Mouse (Mus musculus) lung, adult 2 months (tissue): ENCODE data around the gene Hsp90ab1.

ENCODE experiments used
- CTCF ChIP-seq: fragments of 200-500 bp; IDR thresholded peaks from 2 replicates; pipeline ENCODE4 v1.5.1; 2011; ENCODE audit warnings: mild to moderate bottlenecking, low read length, control low read depth; ENCODE audit not compliant: insufficient read depth
- POLR2A ChIP-seq: fragments of 200-500 bp; IDR thresholded peaks from 2 replicates; pipeline ENCODE4 v1.6.1; 2011; ENCODE audit warnings: low read depth, mild to moderate bottlenecking, control low read depth, low read length, borderline replicate concordance; ENCODE audit errors: extremely low read depth

DNA sequence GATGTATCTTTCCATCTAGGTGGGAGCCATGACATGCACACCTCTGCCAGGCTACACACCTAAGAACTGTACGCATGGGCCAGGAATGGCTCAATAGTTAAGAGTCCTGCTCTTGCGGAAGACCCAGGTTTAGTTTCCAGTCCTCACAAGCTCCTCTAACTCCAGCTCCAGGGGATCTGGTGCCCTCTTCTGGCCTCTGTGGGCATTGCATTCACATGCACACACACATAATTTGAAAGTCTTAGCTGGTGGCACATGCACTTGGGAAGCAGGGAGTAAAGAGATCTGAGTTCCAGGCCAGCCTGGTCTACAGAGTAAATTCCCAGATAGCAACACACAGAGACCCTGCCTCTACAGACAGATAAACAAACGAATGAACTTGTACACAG is 13.4 kb upstream of the Hsp90ab1 start:
- TF ChIP-seq CTCF (no peak), POLR2A (no peak)
